Mouse (Mus musculus) left cerebral cortex, adult 2 months (tissue): ENCODE measurements around the gene Nt5c3. TPM values are rescaled to one million over a fixed set of nuclear protein-coding genes. Genes with fewer than 3 reads are reported as not detected.
A peak's percentile ranks its signal among the peaks of the same experiment; 100 is the strongest.
"Not testable (repeated sequence)": the region's sequence is repeated elsewhere in the genome, so short reads cannot be mapped to it uniquely, and the experiment has no call there.

Experiments used
- DNase-seq, 2 experiments: peaks; one replicate each; pipeline ENCODE4 v3.0.0; 2021 to 2022; ENCODE audit warnings: low spot score in 2 of 2, mixed read lengths in 1 of 2; ENCODE audit errors: extremely low spot score in 1 of 2
- H3K27ac ChIP-seq: fragments of 200-600 bp; 2 replicates; pipeline ENCODE4 v1.8.1; 2022
- H3K4me3 ChIP-seq: fragments of 200-600 bp; 2 replicates; pipeline ENCODE4 v1.8.1; 2022
- CTCF ChIP-seq: fragments of 200-600 bp; IDR thresholded peaks from 2 replicates; pipeline ENCODE4 v1.8.1; 2022; ENCODE audit warnings: antibody characterized with exemption, mild to moderate bottlenecking, moderate library complexity
- intact Hi-C: fragments of 180-260 bp; cut with DNase I; formaldehyde crosslinking; loops from one replicate; pipeline ENCODE4 v1.15.1; 2025
- total RNA-seq, 2 experiments: library from RNA; stranded (reverse); gene quantifications; 2 replicates each; pipeline ENCODE4 v1.2.3; 2021

Nt5c3 gene
- total RNA-seq, 2 experiments from 2014 or later: 56.1 to 56.6 TPM

DNA sequence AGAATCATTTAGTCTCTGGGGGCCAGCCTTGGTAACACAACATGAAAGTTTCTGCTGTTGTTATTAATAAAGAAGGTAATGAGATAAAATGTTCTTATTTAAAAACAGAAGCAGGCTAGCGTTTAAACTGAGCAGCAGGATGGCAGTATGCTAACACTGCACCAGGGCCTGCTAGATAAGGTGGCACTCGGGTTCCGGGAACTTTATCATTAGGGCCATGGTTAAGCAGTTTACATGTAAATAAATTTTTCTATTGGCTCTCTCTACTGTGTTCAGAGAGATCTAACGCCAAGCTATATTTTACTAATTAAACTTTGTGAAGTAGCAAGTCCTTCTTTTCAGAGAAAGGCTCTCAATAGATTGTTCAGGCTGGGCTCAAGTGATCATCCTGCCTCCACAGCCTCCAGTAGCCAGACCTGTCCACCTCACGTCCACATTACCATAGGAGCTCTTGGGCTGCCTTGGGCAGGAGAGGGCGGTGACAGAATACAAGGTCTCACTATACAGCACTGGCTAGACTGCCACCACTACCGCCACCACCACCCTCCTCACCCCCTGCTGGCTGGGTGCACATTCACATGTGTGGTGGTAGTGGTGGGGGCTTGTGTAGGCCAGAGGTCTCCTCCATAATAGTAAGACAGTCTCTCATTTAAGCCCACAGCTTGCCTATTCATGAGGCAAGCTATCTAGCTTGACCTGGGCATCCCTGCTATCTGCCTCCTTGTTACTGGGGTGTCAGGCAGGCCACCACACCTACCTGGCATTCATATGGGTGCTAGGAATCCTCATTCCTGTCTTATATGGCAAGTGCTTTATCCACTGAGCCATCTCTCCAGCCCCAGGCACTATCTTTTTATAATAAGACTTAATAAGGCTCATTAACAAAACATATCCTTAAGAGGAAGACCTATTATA, 20.9 kb downstream of the Nt5c3 start:
- no peak for TF ChIP-seq CTCF
- DNase-seq: no peak
- Histone ChIP-seq H3K4me3 (no peak overlapping the region), H3K27ac (peak overlapping the region; percentile 53)
- intact Hi-C loops: no loop called here

- TF ChIP-seq CTCF: no peak
- Histone ChIP-seq H3K27ac (peak overlapping the region; percentile 53), H3K4me3 (peak overlapping the region; percentile 42)
- peak; percentile 40 to 50 for DNase-seq
- intact Hi-C loops: no loop called here
These were observed 21.8 kb downstream of the Nt5c3 start for GRCm38 (mm10) chr6:56901824-56902386.

DNA sequence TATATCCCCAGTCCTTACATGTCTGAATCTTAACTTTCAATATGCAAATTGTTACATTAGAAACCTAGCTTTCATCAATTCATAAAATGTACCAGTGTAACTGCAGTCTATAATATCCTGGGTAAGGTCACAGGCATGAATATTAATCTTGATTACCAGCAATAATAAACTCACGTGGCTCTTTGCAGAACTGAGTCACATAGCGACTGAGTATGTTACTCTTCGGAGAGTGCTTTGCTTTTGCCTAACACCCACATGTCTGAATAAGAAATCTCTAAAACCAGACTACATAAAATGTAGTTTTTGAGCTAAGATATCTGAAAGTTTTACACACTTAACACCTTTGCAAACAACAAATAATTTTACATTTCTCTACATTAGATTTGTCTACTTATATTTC, 22.4 kb downstream of the Nt5c3 start:
- peak overlapping the region; percentile 42 for H3K4me3 ChIP-seq
- peak overlapping the region; percentile 53 for H3K27ac ChIP-seq
- no peak for DNase-seq
- intact Hi-C loops: no loop called here
- no peak for TF ChIP-seq CTCF

- Histone ChIP-seq H3K27ac (no peak overlapping the region), H3K4me3 (no peak overlapping the region)
- intact Hi-C loops: no loop called here
- no peak for DNase-seq
- no peak for TF ChIP-seq CTCF
These were observed 24.1 kb downstream of the Nt5c3 start for GRCm38 (mm10) chr6:56899601-56900000.

DNA sequence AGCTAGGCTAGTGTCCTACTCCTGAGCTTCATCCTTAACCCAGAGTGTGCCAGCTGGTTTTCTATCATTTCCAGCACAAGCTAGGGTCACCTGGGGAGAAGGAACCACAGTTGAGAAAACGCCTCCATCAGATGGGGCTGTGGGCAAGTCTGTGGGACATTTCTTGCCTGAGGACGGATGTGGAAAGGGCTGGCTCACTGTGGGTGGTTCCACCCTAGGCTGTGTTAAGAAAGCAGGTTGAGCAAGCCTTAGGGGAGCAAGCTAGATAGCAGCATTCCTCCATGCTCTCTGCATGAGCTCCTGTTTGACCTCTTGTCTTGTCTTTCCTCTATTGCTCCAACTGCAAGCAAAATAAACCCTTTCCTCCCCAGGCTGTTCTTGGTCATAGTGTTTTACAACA, 33.0 kb downstream of the Nt5c3 start:
- TF ChIP-seq CTCF: no peak
- no peak overlapping the region for H3K27ac ChIP-seq
- no peak overlapping the region for H3K4me3 ChIP-seq
- intact Hi-C loops: no loop called here
- DNase-seq: no peak

- TF ChIP-seq CTCF: no peak
- no peak overlapping the region for H3K27ac ChIP-seq
- no peak for DNase-seq
- no peak overlapping the region for H3K4me3 ChIP-seq
- intact Hi-C loops: loop anchor here (10.0 kb wide), 1 partner anchor 164 kb away; no protein-coding TSS in a partner anchor
These were observed 35.2 kb downstream of the Nt5c3 start for GRCm38 (mm10) chr6:56888561-56888960.

DNA sequence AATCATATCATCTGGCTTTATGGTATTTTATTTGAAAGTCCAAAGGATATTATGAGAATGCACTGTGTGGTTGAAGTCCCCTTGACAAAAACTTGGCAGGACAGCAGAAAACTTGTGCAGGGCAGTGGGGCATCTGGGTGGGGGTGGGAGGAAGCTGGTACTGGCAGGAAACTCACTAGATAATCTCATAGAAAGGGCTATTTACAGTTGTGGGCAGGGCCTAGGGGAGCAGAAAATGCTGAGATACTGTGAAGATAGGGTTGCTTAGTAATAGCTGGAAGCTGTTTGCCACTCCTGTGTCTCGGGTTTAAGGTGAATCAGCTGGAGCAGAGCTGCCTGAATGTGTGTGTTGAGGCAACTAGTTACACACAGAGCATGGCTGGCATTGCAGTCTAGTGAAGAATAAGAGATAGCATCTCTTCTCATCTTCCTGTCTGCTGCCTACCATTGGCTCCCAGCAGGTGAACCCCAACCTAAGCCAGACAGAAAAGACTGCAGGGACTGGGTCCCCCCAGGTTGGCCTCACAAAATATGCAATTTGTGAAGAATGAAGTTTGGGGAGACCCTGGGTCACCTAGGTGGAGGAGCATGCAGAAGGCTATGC, 44.3 kb downstream of the Nt5c3 start:
- no peak overlapping the region for H3K4me3 ChIP-seq
- DNase-seq: no peak
- TF ChIP-seq CTCF: no peak

DNA sequence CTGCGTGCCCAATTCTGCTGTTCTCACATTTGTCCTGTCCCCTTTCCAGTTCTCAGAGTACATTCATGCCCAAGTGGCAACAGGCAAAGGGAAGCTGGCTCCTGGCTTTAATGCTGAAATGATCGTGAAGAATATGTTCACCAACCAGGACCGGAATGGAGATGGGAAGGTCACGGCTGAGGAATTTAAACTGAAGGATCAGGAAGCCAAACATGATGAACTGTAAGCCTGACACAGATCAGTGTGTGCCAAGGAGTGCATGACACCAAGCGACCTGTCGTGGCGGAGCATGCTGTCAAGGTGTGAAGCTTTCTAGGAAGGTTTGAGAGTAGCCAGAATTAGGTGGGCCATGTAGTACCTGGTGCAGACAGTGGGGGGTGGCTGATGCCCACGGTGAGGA, 45.7 kb downstream of the Nt5c3 start:
- intact Hi-C loops: no loop called here
- Histone ChIP-seq H3K27ac (no peak overlapping the region), H3K4me3 (no peak overlapping the region)
- no peak for TF ChIP-seq CTCF
- DNase-seq: no peak

More for the DNA sequence above, 44.3 kb downstream of the Nt5c3 start:
- intact Hi-C loops: no loop called here
- no peak overlapping the region for H3K27ac ChIP-seq

DNA sequence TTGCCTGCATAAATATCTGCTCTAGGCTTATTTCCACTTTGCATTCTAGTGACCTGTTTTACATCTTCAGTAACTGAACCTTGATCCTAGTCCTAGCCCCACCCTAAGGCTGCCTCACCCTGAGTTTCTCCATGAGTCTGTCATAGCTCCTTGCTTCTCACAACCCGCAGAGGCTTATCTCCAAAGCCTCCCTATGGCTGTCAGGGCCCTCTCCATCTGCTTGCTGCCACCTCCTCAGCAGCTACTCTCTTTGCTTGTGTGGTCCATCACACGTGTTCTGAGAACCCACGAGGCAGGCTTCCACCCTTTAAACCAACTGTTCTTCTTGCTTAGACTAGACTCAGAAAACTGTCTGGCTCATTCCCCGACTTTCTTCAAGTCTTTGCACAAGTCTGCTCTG, 46.9 kb downstream of the Nt5c3 start:
- no peak for TF ChIP-seq CTCF
- DNase-seq: peak in 1 of 2 experiments; percentile 21
- Histone ChIP-seq H3K27ac (0 out of 2 replicates have a peak overlapping the region, but pooled peaks have one; percentile 24), H3K4me3 (no peak overlapping the region)
- intact Hi-C loops: no loop called here

DNA sequence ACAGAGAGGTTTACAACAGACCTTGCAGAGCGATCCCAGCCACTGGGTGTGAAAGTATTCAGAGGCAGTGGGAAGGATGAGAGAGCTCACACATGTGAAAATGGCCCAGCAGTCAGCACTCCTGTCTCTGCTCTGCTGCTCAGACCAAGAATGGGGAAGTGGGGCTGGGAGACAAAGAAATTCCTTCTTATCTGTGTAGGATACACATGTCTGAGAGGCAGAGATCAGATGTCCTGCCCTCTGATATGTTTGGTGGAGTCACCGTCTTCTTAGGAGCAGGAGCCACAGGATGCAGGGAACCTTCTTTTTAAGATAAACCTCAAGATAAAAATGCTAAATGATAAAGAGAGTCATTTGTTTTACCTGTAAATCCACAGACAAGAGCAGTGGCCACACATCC, 53.7 kb downstream of the Nt5c3 start:
- Histone ChIP-seq H3K27ac (no peak overlapping the region), H3K4me3 (no peak overlapping the region)
- intact Hi-C loops: no loop called here
- no peak for TF ChIP-seq CTCF
- no peak for DNase-seq

- H3K27ac ChIP-seq: no peak overlapping the region
- intact Hi-C loops: no loop called here
- TF ChIP-seq CTCF: no peak
These were observed 55.2 kb downstream of the Nt5c3 start for GRCm38 (mm10) chr6:56868565-56868964.

GRCm38 (mm10) chr6:56866899-56867298, 56.8 kb downstream of the Nt5c3 start:
- DNase-seq, H3K4me3 ChIP-seq, intact Hi-C loops, H3K27ac ChIP-seq: not testable (repeated sequence)

More at GRCm38 (mm10) chr6:56868565-56868964, 55.2 kb downstream of the Nt5c3 start:
- no peak overlapping the region for H3K4me3 ChIP-seq
- DNase-seq: no peak
